Mouse (Mus musculus): ENCODE measurements around the gene Tspan32.

Tspan32 gene

GRCm38 (mm10) chr7:143007599-143008369 lies 2.9 kb downstream of the Tspan32 start:
- in situ Hi-C loops (cut with MboI, MseI) = loop anchor here (5.0 kb wide), 2 partner anchors 45 to 820 kb away; partner anchors contain the start of gene Cd81

GRCm38 (mm10) chr7:143008370-143008926 lies 3.6 kb downstream of the Tspan32 start:
- in situ Hi-C loops (cut with MboI, MseI) = loop anchor here (5.0 kb wide), 2 partner anchors 44 to 819 kb away; partner anchors contain the start of gene Cd81

DNA sequence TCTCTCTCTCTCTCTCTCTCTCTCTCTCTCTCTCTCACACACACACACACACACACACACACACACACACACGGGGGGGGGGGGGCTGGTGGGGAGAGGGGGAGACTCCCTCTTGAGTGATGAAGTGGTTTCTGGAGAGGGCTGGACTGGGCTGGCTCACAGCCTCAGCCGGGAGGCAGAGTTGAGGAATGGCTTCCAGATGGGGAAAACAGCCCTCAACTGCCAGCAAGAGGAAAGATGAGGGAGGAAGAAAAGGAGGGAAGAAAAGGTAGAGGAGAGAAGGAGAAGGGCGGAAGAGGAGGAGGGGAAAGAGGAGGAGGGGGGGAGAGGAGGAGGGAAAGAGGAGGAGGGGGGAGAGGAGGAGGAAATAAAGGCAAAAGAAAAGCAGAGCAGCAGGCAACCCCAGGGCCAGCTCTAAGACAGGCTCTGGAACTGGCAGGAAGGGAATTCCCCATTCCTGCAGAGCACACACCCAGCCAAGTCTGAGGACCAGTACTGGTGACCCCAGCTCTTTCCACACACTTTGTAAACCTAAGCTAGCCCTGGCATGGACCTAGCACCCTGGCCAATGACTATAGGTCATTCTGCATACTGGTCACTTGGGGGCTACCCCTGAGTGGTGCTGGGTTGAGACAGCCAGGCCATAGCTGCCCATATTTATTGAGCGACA lies 4.3 kb downstream of the Tspan32 start:
- in situ Hi-C loops (cut with MboI, MseI) = loop anchor here (5.0 kb wide), 2 partner anchors 43 to 818 kb away; partner anchors contain the start of gene Cd81

DNA sequence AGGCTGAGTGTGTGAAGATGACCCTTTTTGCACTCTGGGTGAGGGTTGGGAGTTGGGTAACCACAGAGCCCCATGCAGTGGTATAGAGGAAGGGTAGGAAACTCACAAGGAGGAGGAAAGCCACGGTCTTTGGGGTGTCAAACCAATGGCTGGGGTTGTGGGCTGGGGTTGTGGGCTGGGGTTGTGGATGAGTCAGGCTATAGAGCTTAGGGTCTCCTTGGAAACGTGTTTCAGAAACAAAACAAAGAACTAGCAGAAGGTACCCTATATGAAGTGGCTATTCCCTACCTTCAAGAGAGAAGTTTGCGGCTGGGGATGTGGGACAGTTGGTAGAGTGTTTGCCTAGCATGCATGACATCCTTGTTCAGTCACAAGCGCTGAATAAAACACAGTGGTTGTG lies 5.2 kb downstream of the Tspan32 start:
- in situ Hi-C loops (cut with MboI, MseI) = loop anchor here (5.0 kb wide), 2 partner anchors 42 to 817 kb away; partner anchors contain the start of gene Cd81

DNA sequence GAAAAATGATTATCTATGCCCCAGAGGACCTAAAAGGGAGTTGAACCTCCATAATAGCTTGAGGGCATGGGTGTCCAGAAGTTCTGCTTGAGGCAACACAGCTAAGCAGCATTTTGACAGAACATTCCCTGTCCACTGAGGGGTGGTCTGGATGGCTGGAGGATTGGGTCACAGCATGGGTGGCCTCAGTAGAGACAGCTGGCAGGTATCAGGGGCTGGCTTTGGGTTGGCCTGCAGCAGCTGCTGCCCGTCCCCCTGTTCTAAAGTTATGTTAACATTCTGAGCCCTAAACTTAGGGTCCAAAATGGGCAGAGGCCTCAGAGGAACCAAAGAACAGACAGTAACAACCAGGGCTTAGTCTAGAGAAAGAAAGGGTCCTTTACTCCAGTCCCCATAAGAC lies 6.4 kb downstream of the Tspan32 start:
- in situ Hi-C loops (cut with MboI, MseI) = no loop called here

- in situ Hi-C loops (cut with MboI, MseI) = no loop called here
These were observed 7.5 kb downstream of the Tspan32 start for GRCm38 (mm10) chr7:143012230-143012875.

DNA sequence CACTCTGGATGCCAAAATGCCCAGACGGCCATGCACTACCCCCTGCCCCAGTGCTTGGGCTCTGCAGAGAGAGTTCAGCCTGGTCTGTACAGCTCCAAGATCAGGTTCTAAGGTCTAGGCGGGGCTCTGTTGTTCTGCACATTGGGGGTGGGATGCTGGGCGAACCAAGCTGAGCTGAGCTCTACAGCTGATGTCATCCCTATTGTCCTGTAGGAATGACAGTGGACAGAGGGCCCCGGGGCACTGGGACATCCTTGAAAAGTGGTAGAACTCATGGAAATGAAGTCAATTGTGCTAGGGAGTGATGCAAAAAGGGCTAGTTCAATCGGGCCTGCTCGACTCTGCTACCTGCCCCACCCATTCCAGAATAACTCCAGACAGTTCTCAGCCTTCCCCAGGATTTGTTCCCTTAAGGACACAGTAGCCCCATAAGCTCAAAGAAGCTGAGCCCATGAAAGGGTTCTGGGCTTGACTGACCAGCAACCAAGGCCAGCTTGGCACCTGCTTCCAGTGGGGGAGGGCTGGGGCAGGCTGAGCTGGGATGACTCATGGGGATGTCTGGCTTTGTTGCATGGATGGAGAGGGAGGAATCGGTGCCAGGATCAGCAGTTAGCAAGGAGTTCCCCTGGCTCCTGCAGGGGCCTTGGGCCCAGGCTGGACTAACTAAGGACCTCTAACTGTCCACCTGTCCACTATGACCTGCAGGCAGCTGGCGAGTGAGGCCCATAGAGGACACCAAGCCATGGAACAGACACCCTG lies 8.8 kb downstream of the Tspan32 start:
- in situ Hi-C loops (cut with MboI, MseI) = no loop called here

GRCm38 (mm10) chr7:143014862-143015659 lies 10.2 kb downstream of the Tspan32 start:
- in situ Hi-C loops (cut with MboI, MseI) = no loop called here

DNA sequence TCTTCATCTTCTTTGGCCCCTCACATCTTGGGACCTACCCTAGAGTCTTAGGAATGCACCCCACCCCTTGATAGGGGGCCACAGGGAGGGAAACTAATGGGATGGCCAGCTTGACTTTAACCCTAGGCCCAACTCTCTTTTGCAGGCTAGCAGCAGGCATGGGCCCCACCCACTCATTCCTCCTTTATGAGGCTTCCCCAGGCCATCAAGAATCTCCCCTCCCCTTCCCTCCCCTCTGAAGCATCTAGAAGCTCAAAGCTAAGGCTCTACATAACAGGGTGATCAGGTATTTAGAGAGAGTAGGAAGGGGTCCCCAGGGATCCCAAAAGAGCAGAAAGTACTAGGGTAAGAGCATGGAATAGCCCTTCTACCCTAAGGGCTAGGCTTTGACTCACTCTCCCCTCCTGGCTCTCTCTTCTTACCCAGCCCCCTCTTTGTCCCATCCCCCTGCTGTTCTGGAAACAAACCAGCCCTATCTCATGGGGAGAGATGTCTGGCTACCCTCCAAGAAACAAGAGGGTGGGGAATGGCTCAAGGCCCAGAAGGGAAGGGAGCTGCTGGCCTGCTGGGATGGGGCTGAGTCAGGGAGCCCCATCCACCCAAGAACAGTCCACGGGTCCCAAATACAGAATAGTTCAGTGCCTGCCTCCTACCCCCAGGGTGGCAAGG lies 11.0 kb downstream of the Tspan32 start:
- in situ Hi-C loops (cut with MboI, MseI) = no loop called here

GRCm38 (mm10) chr7:143016424-143017142 lies 11.7 kb downstream of the Tspan32 start:
- in situ Hi-C loops (cut with MboI, MseI) = no loop called here

GRCm38 (mm10) chr7:143017181-143017580 lies 12.3 kb downstream of the Tspan32 start:
- in situ Hi-C loops (cut with MboI, MseI) = no loop called here

DNA sequence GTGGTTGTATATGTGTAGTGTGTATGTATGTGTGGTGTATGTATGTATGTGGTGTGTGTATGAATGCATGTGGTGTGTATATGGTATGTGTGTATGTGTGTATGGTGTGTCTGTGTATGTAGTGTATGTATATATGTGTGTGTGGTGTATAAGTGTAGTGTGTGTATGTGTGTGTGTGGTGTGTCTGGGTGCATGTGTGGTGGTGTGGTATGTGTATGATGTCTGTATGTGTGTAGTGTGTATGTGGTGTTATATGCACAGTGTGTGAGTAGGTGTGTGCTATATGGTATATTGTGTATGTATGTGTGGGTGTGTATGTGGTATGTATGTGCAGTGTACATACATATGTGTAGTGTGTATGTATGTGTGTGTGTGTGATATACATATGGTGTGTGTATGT lies 15.2 kb downstream of the Tspan32 start:
- in situ Hi-C loops (cut with MboI, MseI) = no loop called here

DNA sequence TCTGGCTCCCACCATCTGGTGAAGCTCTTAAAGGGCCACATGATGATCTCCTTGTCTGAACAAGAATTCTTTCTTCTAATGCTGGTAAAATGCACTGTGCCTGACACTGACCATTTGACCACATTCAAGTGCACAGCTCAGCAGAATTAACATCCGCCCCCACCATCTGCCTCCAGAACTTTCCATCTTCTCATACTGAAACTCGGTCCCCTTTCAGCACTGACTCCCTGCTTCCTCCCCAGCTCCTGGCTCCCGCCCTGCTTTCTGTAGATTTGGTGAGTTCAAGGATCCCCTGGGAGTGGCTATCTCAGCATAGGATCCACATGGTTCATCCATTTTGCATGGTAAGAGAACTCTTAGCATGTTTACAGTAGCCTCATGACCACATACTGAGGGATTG lies 15.9 kb downstream of the Tspan32 start:
- in situ Hi-C loops (cut with MboI, MseI) = no loop called here

DNA sequence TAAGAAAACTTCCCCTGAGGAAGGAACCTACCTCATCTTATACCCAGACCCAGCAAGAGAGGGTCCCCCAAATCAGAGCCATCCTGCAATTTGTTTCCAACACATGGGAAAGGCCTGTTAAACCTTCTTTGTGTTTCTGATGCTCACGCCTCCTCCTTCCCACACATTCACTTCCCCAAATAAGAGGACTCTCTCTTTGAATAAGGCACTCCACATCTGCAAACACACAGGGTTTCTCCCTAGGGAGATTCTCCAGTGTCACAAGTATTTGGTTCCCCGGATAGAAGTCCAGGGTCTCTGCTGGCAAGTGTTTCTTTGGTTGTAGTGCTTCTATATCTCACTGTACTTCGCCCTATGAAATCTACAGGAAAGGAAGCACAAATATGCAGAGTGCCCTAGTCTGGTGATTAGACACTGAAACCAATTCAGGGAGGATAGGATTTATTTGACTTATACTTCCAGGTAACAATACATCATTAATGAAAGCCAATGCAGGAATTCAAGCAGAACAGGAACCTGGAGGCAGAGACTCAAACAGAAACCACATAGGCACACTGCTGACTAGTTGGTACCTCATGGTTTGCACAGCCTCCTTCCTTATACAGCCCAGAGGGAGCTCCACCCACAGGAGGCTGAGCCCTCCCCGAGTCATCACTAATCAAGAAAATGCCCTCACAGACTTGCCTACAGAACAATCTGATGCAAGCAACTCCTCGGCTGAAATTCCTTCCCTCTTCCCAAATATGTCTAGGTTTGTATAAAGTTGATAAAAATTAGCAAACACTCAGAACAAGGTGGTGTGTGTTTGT lies 16.7 kb downstream of the Tspan32 start:
- in situ Hi-C loops (cut with MboI, MseI) = no loop called here

DNA sequence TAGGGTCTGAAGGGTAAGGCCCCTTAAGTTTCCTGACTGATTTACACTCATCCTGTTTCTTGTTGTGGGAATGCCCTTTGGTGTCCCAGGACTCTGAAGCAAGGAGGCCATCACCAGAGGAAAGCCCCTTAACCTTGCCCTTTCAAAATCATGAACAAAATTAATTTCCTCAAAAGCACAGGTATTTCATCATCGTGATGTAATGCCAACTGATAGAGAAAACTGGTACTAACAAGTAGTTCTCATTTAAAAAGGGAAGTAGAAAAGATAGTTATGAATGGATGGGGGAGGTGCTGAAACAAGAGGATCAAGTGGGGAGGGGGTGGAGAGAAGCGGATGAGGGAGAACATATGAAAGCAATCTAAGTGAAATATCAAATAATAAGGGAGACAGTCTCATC lies 18.7 kb downstream of the Tspan32 start:
- in situ Hi-C loops (cut with MboI, MseI) = no loop called here

DNA sequence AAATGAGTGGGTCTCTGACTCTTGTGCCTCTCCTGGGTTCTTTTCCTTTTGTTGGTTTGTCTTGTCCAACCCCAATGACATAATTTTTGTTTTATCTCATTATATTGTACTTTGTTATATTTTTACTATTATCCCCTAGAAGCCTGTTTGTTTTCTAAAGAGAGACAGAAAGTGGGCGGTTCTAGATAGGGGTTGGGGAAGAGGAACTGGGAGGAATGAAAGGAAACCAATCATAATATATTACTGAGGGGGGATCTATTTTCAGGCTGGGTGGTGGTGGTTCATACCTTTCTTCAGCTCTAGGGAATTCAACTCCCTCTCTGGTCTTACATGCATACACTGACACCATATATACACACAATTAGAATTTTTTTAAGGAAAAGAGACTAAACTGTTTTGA lies 19.4 kb downstream of the Tspan32 start:
- in situ Hi-C loops (cut with MboI, MseI) = no loop called here

DNA sequence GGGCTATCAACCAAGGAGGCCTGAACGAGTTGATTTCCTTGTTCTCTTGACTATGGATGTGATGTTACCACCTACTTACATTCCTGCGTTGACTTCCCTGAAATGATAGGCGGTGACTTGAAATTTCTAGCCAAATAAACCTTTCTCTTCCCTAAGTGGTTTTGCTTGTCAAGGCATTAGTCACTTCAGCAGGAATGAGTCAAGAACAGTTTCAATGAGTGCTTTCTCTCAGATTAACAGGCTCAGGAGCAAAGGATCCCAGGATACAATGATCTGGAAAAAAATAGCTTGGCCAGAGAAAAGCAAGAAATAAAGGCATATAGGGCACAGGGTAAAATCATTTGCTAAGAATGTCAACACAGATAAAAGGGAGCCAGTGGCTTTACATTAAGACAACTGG lies 20.6 kb downstream of the Tspan32 start:
- in situ Hi-C loops (cut with MboI, MseI) = no loop called here

GRCm38 (mm10) chr7:143027196-143027595 lies 22.4 kb downstream of the Tspan32 start:
- in situ Hi-C loops (cut with MboI, MseI) = no loop called here

Data from T-helper 2 cell (primary cell).